Mouse (Mus musculus): Measurements from ENCODE around the gene Gm13871. TPM values are rescaled to one million over a fixed set of nuclear protein-coding genes. Genes with fewer than 3 reads are reported as not detected.
"Not testable (repeated sequence)": the region's sequence is repeated elsewhere in the genome, so short reads cannot be mapped to it uniquely, and the experiment has no call there.

Gene Gm13871
- not detected for total RNA-seq (2021)
- long read RNA-seq, experiment 1, result 0 reads
- long read RNA-seq, experiment 2, result 0 reads

DNA sequence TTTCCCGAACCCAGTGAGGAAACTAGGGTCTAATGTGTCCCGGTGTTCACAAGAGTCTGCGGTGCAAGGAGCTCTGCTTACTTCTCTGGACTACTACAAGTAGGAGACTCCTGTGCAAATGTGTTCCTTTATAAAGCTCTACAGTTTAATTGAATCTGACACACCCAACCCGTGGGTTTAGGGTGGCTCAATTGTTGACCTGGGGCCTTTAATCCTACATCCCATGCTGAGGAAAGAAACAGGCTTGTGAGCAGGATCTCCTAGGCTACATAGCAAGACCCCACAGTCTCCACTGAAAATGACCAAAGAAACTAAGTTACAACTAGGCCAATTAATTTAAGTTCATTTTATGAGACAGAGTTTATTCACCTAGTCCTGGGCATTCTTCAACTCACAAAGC is at the start of gene Gm13871:
Gene Gm13871, minus strand, starts transcription at position 101 of the 400 bp plus-strand sequence.
- DNase-seq (ENCODE audit: low spot score in 2 of 2), result not testable (repeated sequence)

DNA sequence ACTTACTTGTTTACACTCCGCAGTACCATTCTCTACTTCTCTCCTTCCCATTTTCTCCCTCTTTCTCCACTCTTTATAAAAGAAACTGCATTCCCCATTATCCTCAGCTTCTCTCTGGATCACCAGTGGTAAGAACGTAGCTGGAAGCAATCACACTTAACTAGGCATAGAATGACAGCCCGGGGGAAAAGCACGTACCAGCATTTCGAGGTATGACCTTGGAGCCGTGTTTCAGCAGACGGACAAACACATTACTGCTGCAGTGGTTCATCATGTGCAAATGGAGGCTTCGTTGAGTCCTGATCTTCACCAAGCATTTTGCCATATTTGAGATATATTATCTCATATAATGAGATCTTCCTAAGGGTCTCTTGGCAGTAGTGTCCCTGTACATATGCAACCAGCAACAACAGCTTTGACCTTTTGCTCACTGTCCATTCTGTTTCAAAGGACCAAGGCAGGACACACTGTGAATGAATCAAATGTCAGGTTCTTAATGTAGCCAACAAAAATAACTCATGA is 44.7 kb upstream of the Gm13871 start, which contains the start of gene 2310002L09Rik:
Gene 2310002L09Rik, minus strand, starts transcription at position 472 of the 522 bp plus-strand sequence.
- no peak for DNase-seq (ENCODE audit: low spot score in 2 of 2)

- DNase-seq (ENCODE audit: low spot score in 2 of 2), result not testable (repeated sequence)
These were observed 14.9 kb upstream of the Gm13871 start, which contains the start of gene Gm11756 for GRCm38 (mm10) chr4:73920660-73921059. TSS of gene Gm11756 (minus strand) at chr4:73920760.

GRCm38 (mm10) chr4:73891012-73891411 is 14.7 kb downstream of the Gm13871 start, which contains the start of gene Gm11757:
TSS of gene Gm11757 (minus strand) at chr4:73891112.
- DNase-seq (ENCODE audit: low spot score in 2 of 2), result not testable (repeated sequence)

DNA sequence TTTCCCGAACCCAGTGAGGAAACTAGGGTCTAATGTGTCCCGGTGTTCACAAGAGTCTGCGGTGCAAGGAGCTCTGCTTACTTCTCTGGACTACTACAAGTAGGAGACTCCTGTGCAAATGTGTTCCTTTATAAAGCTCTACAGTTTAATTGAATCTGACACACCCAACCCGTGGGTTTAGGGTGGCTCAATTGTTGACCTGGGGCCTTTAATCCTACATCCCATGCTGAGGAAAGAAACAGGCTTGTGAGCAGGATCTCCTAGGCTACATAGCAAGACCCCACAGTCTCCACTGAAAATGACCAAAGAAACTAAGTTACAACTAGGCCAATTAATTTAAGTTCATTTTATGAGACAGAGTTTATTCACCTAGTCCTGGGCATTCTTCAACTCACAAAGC is 29.6 kb downstream of the Gm13871 start, which contains the start of gene Gm11758:
Gene Gm11758, minus strand, starts transcription at position 101 of the 400 bp plus-strand sequence.
- DNase-seq (ENCODE audit: low spot score in 2 of 2), result not testable (repeated sequence)

Other genes with a start within 250 kb of the Gm13871 start
- not detected for gene Gm11239, start 237.6 kb downstream of the Gm13871 start, total RNA-seq (2021)
- not detected for gene Gm428, start 222.4 kb downstream of the Gm13871 start, total RNA-seq (2021)
- not detected for gene Rasef, start 115.0 kb downstream of the Gm13871 start, total RNA-seq (2021)
- gene Gm11758, start 29.7 kb downstream of the Gm13871 start, total RNA-seq (2021), result not detected
- not detected for gene Gm11757, start 14.8 kb downstream of the Gm13871 start, total RNA-seq (2021)
- gene Gm11756, start 14.8 kb upstream of the Gm13871 start, total RNA-seq (2021), result not detected
- gene 2310002L09Rik, start 44.9 kb upstream of the Gm13871 start, total RNA-seq (2021), result not detected
- 1 to 10 TPM; 5.1 to 6.2 TPM for gene Frmd3, start 107.5 kb upstream of the Gm13871 start, total RNA-seq (2021)

All from left cerebral cortex, adult 18-20 months (tissue).